Comparison of ENCODE assay signal across 8 mouse cellular contexts in genomic region chr10:79928030-79928694, GRCm38 (mm10). TPM values are rescaled to one million over a fixed set of nuclear protein-coding genes. Genes with fewer than 3 reads are reported as not detected.
DNase-seq lines count a peak whose midpoint lies in the region; ATAC-seq and TF ChIP-seq lines count a peak whose summit lies in the region.

No protein-coding gene starts in this region.

- no peak overlapping the region for H3K27ac ChIP-seq in testis, adult 2 months (ENCODE audit: control insufficient read depth, insufficient read depth, low read depth, low read length)
- H3K27ac ChIP-seq in cortical plate, adult 2 months (ENCODE audit: insufficient read depth, low read length): 0 out of 2 replicates have a peak overlapping the region, but pooled peaks have one; percentile 25
- peak overlapping the region; percentile 94 for H3K27ac ChIP-seq in hindbrain, embryonic 13.5 days
- peak overlapping the region; percentile 88 for H3K27ac ChIP-seq in liver, embryonic 16.5 days (ENCODE audit: low read length)

- 1% methylated on average over 28 of the region's 29 CpGs for WGBS in hindbrain, embryonic 13.5 days
- 2% methylated on average over 29 of the region's 29 CpGs for WGBS in liver, embryonic 16.5 days (ENCODE audit: insufficient replicate concordance)

- TF ChIP-seq CTCF in testis, adult 2 months (IDR thresholded peaks at IDR 0.05; ENCODE audit: control insufficient read depth, insufficient read depth, insufficient replicate concordance, low read depth, low read length): no peak
- no peak for TF ChIP-seq CTCF in cortical plate, adult 2 months (IDR thresholded peaks at IDR 0.05; ENCODE audit: extremely low read depth, insufficient read depth, low read length)

- H3K4me2 ChIP-seq in hindbrain, embryonic 13.5 days: peak overlapping the region; percentile 89
- H3K4me2 ChIP-seq in liver, embryonic 16.5 days (ENCODE audit: low read depth, low read length): peak overlapping the region; percentile 91

- TF ChIP-seq POLR2A in testis, adult 2 months (IDR thresholded peaks at IDR 0.05; ENCODE audit: control insufficient read depth, low read depth, low read length): no peak
- TF ChIP-seq POLR2A in cortical plate, adult 2 months (IDR thresholded peaks at IDR 0.05; ENCODE audit: extremely low read depth, insufficient read depth, low read length): no peak

- no peaks in the 10 kb centered on the region for H3K36me3 ChIP-seq in testis, adult 2 months (ENCODE audit: control insufficient read depth, insufficient read depth, low read length)
- peaks cover 24% of the 10 kb centered on the region for H3K36me3 ChIP-seq in hindbrain, embryonic 13.5 days
- H3K36me3 ChIP-seq in liver, embryonic 16.5 days (ENCODE audit: control insufficient read depth, insufficient read depth): no peaks in the 10 kb centered on the region

- H3K27me3 ChIP-seq in testis, adult 2 months (ENCODE audit: control insufficient read depth, insufficient read depth, low read length): no peaks in the 10 kb centered on the region
- H3K27me3 ChIP-seq in hindbrain, embryonic 13.5 days: peaks cover 14% of the 10 kb centered on the region
- peaks cover 3% of the 10 kb centered on the region; the same call in 1 of the 2 replicates for H3K27me3 ChIP-seq in liver, embryonic 16.5 days (ENCODE audit: control insufficient read depth, insufficient read depth, low read depth, low read length)

- H3K4me3 ChIP-seq in testis, adult 2 months (ENCODE audit: control insufficient read depth, low read depth, low read length): peak overlapping the region; percentile 78
- H3K4me3 ChIP-seq in cortical plate, adult 2 months (ENCODE audit: insufficient read depth, low read length): peak overlapping the region; percentile 80
- H3K4me3 ChIP-seq in hindbrain, embryonic 13.5 days: peak overlapping the region; percentile 87
- peak overlapping the region; percentile 84 for H3K4me3 ChIP-seq in liver, embryonic 16.5 days (ENCODE audit: low read depth, low read length)

- DNase-seq in testis, postnatal 10 days (ENCODE audit: low spot score): no peak
- peak; percentile 24 to 34 for DNase-seq in natural killer cell, adult 2 months (ENCODE audit: low spot score in 2 of 2)
- DNase-seq in T-cell, adult 2 months (ENCODE audit: low spot score): no peak
- no peak for DNase-seq in layer of hippocampus, postnatal 10 days (ENCODE audit: low spot score in 2 of 2)

- peaks cover 34% of the 10 kb centered on the region for H3K4me1 ChIP-seq in testis, adult 2 months (ENCODE audit: control insufficient read depth, insufficient read depth, low read length)
- no peaks in the 10 kb centered on the region for H3K4me1 ChIP-seq in cortical plate, adult 2 months (ENCODE audit: control insufficient read depth, insufficient read depth, low read length)
- H3K4me1 ChIP-seq in hindbrain, embryonic 13.5 days (replicated peaks): peaks cover 60% of the 10 kb centered on the region
- H3K4me1 ChIP-seq in liver, embryonic 16.5 days (ENCODE audit: control insufficient read depth, low read depth, low read length): peaks cover 46% of the 10 kb centered on the region

- H3K9ac ChIP-seq in hindbrain, embryonic 13.5 days: peak overlapping the region; percentile 95
- peak overlapping the region; percentile 87 for H3K9ac ChIP-seq in liver, embryonic 16.5 days (ENCODE audit: low read depth, low read length)

- ATAC-seq in hindbrain, embryonic 13.5 days (ENCODE audit: low FRiP score): no peak
- no peak for ATAC-seq in liver, embryonic 16.5 days (ENCODE audit: low read depth)

- H3K9me3 ChIP-seq in hindbrain, embryonic 13.5 days: no peaks in the 10 kb centered on the region
- H3K9me3 ChIP-seq in liver, embryonic 16.5 days (replicated peaks; ENCODE audit: control insufficient read depth, low read length): no peaks in the 10 kb centered on the region

RNA-seq across cellular contexts. Expression of gene Arid3a, which starts 1.3 kb away (rescaled TPM):
- polyA plus RNA-seq in testis, adult 2 months (2012; rRNA removed): 59.5 and 65.0 TPM in 2 replicates
- 3.1 and 3.2 TPM in 2 replicates for polyA plus RNA-seq in cortical plate, adult 2 months (2012; rRNA removed)
- 3.5 and 4.0 TPM in 2 replicates for polyA plus RNA-seq in hindbrain, embryonic 13.5 days (2015; fragmentation: Nextera tagmentation; extraction: Ambion mirVana)
- polyA plus RNA-seq in liver, embryonic 16.5 days (2015; fragmentation: Nextera tagmentation; extraction: Ambion mirVana): 5.1 and 5.8 TPM in 2 replicates
- 1 to 10 TPM; 5.5 to 8.4 TPM for total RNA-seq in layer of hippocampus, postnatal 10 days (2021)

RNA-seq across cellular contexts. Expression of gene R3hdm4, which starts 7.2 kb away (rescaled TPM):
- 15.0 and 15.2 TPM in 2 replicates for polyA plus RNA-seq in testis, adult 2 months (2012; rRNA removed)
- 425 TPM in 2 replicates for polyA plus RNA-seq in cortical plate, adult 2 months (2012; rRNA removed)
- 243 and 256 TPM in 2 replicates for polyA plus RNA-seq in hindbrain, embryonic 13.5 days (2015; fragmentation: Nextera tagmentation; extraction: Ambion mirVana)
- 47.1 and 49.3 TPM in 2 replicates for polyA plus RNA-seq in liver, embryonic 16.5 days (2015; fragmentation: Nextera tagmentation; extraction: Ambion mirVana)
- total RNA-seq in layer of hippocampus, postnatal 10 days (2021): 100 to 1,000 TPM; 380 to 386 TPM

RNA-seq across cellular contexts. Expression of gene Kiss1r, which starts 11.4 kb away (rescaled TPM):
- polyA plus RNA-seq in testis, adult 2 months (2012; rRNA removed): 0.75 and 0.99 TPM in 2 replicates
- 12.1 and 12.5 TPM in 2 replicates for polyA plus RNA-seq in cortical plate, adult 2 months (2012; rRNA removed)
- 2.1 and 2.3 TPM in 2 replicates for polyA plus RNA-seq in hindbrain, embryonic 13.5 days (2015; fragmentation: Nextera tagmentation; extraction: Ambion mirVana)
- 0.18 and 0.20 TPM in 2 replicates for polyA plus RNA-seq in liver, embryonic 16.5 days (2015; fragmentation: Nextera tagmentation; extraction: Ambion mirVana)
- total RNA-seq in layer of hippocampus, postnatal 10 days (2021): 1 to 10 TPM; 7.5 TPM

RNA-seq across cellular contexts. Expression of gene Gm26602, which starts 17.5 kb away (rescaled TPM):
- not detected in 2 replicates for polyA plus RNA-seq in testis, adult 2 months (2012; rRNA removed)
- not detected in 2 replicates for polyA plus RNA-seq in cortical plate, adult 2 months (2012; rRNA removed)
- polyA plus RNA-seq in hindbrain, embryonic 13.5 days (2015; fragmentation: Nextera tagmentation; extraction: Ambion mirVana): 20.6 and 22.0 TPM in 2 replicates
- 2.5 TPM in 1 of 2 replicates, not detected in the other for polyA plus RNA-seq in liver, embryonic 16.5 days (2015; fragmentation: Nextera tagmentation; extraction: Ambion mirVana)
- not detected for total RNA-seq in layer of hippocampus, postnatal 10 days (2021)

RNA-seq across cellular contexts. Expression of gene Med16, which starts 19.4 kb away (rescaled TPM):
- 163 and 181 TPM in 2 replicates for polyA plus RNA-seq in testis, adult 2 months (2012; rRNA removed)
- polyA plus RNA-seq in cortical plate, adult 2 months (2012; rRNA removed): 64.8 and 68.2 TPM in 2 replicates
- polyA plus RNA-seq in hindbrain, embryonic 13.5 days (2015; fragmentation: Nextera tagmentation; extraction: Ambion mirVana): 55.3 and 58.3 TPM in 2 replicates
- 14.7 and 15.3 TPM in 2 replicates for polyA plus RNA-seq in liver, embryonic 16.5 days (2015; fragmentation: Nextera tagmentation; extraction: Ambion mirVana)
- 10 to 100 TPM; 55.7 to 56.2 TPM for total RNA-seq in layer of hippocampus, postnatal 10 days (2021)

Comparison
In these comparisons a context has a peak if more than half of its experiments do, and no peak if none do; other contexts are left out.
1. DNase-seq: peak in natural killer cell, adult 2 months (2 of 2); none in testis, postnatal 10 days (single experiment), T-cell, adult 2 months (single experiment) and layer of hippocampus, postnatal 10 days (0 of 2).
2. Peak in every context shown above with its lines, with median percentiles within 50 percentile points of each other: H3K4me3 ChIP-seq.